Comparison of ENCODE assay signal across 23 mouse cellular contexts in genomic region chr11:114929581-114929980, GRCm38 (mm10). TPM values are rescaled to one million over a fixed set of nuclear protein-coding genes. Genes with fewer than 3 reads are reported as not detected.
A peak's percentile ranks its signal among the peaks of the same experiment; 100 is the strongest.
DNase-seq lines count a peak whose midpoint lies in the region; ATAC-seq and TF ChIP-seq lines count a peak whose summit lies in the region.
"Had no signal": no experiment of that assay in that cellular context is flagged by ENCODE, and none has a peak within 500 bp of the region (broad histone marks: within the 10 kb centered on the region; RNA-seq: fewer than 3 reads in every experiment).

No protein-coding gene starts in this region.

- H3K79me2 ChIP-seq in heart, adult 2 months (replicated peaks; ENCODE audit: control insufficient read depth, insufficient read depth, low read length): no peaks in the 10 kb centered on the region

- no peak for TF ChIP-seq POLR2A in heart, adult 2 months (IDR thresholded peaks at IDR 0.05; ENCODE audit: insufficient read depth, low read depth, low read length)

- no peak for ATAC-seq in heart, embryonic 11.5 days (replicated peaks; ENCODE audit: insufficient number of reproducible peaks, low FRiP score, low TSS enrichment)
- ATAC-seq in megakaryocyte, adult 5-6 weeks (ENCODE audit: poor library complexity, severe bottlenecking): no peak
- ATAC-seq: liver, postnatal 0 days; midbrain, embryonic 13.5 days had no signal

- intact Hi-C loops in heart, adult 2 months (cut with DNase I): no loop called here

- DNase-seq in heart, adult 2 months: no peak
- peak; percentile 2 for DNase-seq in fibroblast of lung, adult 2 months (ENCODE audit: low read depth)
- DNase-seq in lung, adult 18-20 months: no peak
- no peak for DNase-seq in adrenal gland, postnatal 14 days
- DNase-seq: adrenal gland, postnatal 25 days; cerebellum, adult 9-10 months; liver, postnatal 0 days; retina, postnatal 1 day; right cerebral cortex, postnatal 4 days; thymus, postnatal 4 days had no signal

- H3K36me3 ChIP-seq in heart, embryonic 11.5 days (ENCODE audit: control insufficient read depth, insufficient read depth, low read length): no peaks in the 10 kb centered on the region
- no peaks in the 10 kb centered on the region for H3K36me3 ChIP-seq in heart, adult 2 months (ENCODE audit: control insufficient read depth, insufficient read depth, low read length)
- peaks cover 26% of the 10 kb centered on the region for H3K36me3 ChIP-seq in megakaryocyte, embryonic 14.5 days (replicated peaks; ENCODE audit: low read length)
- H3K36me3 ChIP-seq: embryonic facial prominence, embryonic 15.5 days; forebrain, embryonic 12.5 days; hindbrain, embryonic 13.5 days; kidney, embryonic 15.5 days; limb, embryonic 15.5 days; midbrain, embryonic 13.5 days had no signal

- H3K27me3 ChIP-seq in heart, embryonic 11.5 days (ENCODE audit: control insufficient read depth, insufficient read depth, low read length): no peaks in the 10 kb centered on the region
- no peaks in the 10 kb centered on the region for H3K27me3 ChIP-seq in heart, adult 2 months (ENCODE audit: control insufficient read depth, insufficient read depth, low read length)
- H3K27me3 ChIP-seq in megakaryocyte, embryonic 14.5 days (replicated peaks): peaks cover 7% of the 10 kb centered on the region
- H3K27me3 ChIP-seq: embryonic facial prominence, embryonic 15.5 days; forebrain, embryonic 12.5 days; hindbrain, embryonic 13.5 days; kidney, embryonic 15.5 days; limb, embryonic 15.5 days; midbrain, embryonic 13.5 days had no signal

- H3K27ac ChIP-seq in heart, embryonic 11.5 days (ENCODE audit: low read depth, low read length): peak overlapping the region; percentile 68
- no peak overlapping the region for H3K27ac ChIP-seq in heart, adult 2 months
- H3K27ac ChIP-seq: embryonic facial prominence, embryonic 15.5 days; forebrain, embryonic 12.5 days; hindbrain, embryonic 13.5 days; kidney, embryonic 15.5 days; limb, embryonic 15.5 days; midbrain, embryonic 13.5 days had no signal

- peaks cover 12% of the 10 kb centered on the region for H3K4me1 ChIP-seq in heart, embryonic 11.5 days (ENCODE audit: control insufficient read depth, insufficient read depth, low read length)
- peaks cover 2% of the 10 kb centered on the region for H3K4me1 ChIP-seq in heart, adult 2 months (ENCODE audit: control insufficient read depth, insufficient read depth, low read length)
- H3K4me1 ChIP-seq in megakaryocyte, embryonic 14.5 days: peaks cover 94% of the 10 kb centered on the region
- H3K4me1 ChIP-seq: embryonic facial prominence, embryonic 15.5 days; forebrain, embryonic 12.5 days; hindbrain, embryonic 13.5 days; kidney, embryonic 15.5 days; limb, embryonic 15.5 days; midbrain, embryonic 13.5 days had no signal

- no peak for TF ChIP-seq EP300 in heart, adult 2 months (IDR thresholded peaks at IDR 0.05; ENCODE audit: insufficient read depth, low read depth, low read length)

- TF ChIP-seq CTCF in heart, adult 2 months (IDR thresholded peaks at IDR 0.05): no peak

- no peak overlapping the region for H3K9ac ChIP-seq in heart, embryonic 11.5 days (ENCODE audit: low read depth, low read length)
- H3K9ac ChIP-seq in heart, adult 2 months (ENCODE audit: low read depth, low read length): no peak overlapping the region
- H3K9ac ChIP-seq: embryonic facial prominence, embryonic 15.5 days; forebrain, embryonic 12.5 days; hindbrain, embryonic 13.5 days; kidney, embryonic 15.5 days; limb, embryonic 15.5 days; liver, postnatal 0 days; midbrain, embryonic 13.5 days had no signal

- H3K9me3 ChIP-seq in heart, embryonic 11.5 days (replicated peaks; ENCODE audit: control insufficient read depth, low read length): no peaks in the 10 kb centered on the region
- H3K9me3 ChIP-seq in megakaryocyte, embryonic 14.5 days: no peaks in the 10 kb centered on the region
- H3K9me3 ChIP-seq: embryonic facial prominence, embryonic 15.5 days; forebrain, embryonic 12.5 days; hindbrain, embryonic 13.5 days; kidney, embryonic 15.5 days; limb, embryonic 15.5 days; midbrain, embryonic 13.5 days had no signal

- WGBS in heart, embryonic 11.5 days (ENCODE audit: insufficient replicate concordance): 70% methylated on average over 2 of the region's 2 CpGs
- 61% methylated on average over 2 of the region's 2 CpGs for WGBS in heart, adult 2 months

- H3K4me3 ChIP-seq in heart, embryonic 11.5 days (ENCODE audit: low read depth, low read length): no peak overlapping the region
- no peak overlapping the region for H3K4me3 ChIP-seq in heart, adult 2 months
- peak overlapping the region; percentile 73 for H3K4me3 ChIP-seq in megakaryocyte, embryonic 14.5 days (replicated peaks)
- H3K4me3 ChIP-seq: embryonic facial prominence, embryonic 15.5 days; forebrain, embryonic 12.5 days; hindbrain, embryonic 13.5 days; kidney, embryonic 15.5 days; limb, embryonic 15.5 days; midbrain, embryonic 13.5 days had no signal

- H3K4me2 ChIP-seq in heart, embryonic 11.5 days: no peak overlapping the region
- H3K4me2 ChIP-seq: embryonic facial prominence, embryonic 15.5 days; forebrain, embryonic 12.5 days; hindbrain, embryonic 13.5 days; kidney, embryonic 15.5 days; limb, embryonic 15.5 days; midbrain, embryonic 13.5 days had no signal

RNA-seq across cellular contexts. Expression of gene Cd300lb, which starts 4.6 kb away (rescaled TPM):
- polyA plus RNA-seq in heart, embryonic 11.5 days (2014; fragmentation: Nextera tagmentation; extraction: Ambion mirVana): 1.7 and 2.4 TPM in 2 replicates
- total RNA-seq in heart, adult 2 months (2021): under 1 TPM; 0.70 to 0.75 TPM
- polyA plus RNA-seq in heart, adult 2 months (2012; rRNA removed): 0.61 and 0.70 TPM in 2 replicates
- polyA plus RNA-seq in megakaryocyte, embryonic 14.5 days (2012; ENCODE audit: insufficient read depth, low replicate concordance): 1.3 TPM in 1 of 2 replicates, not detected in the other
- 107 TPM in 2 replicates for total RNA-seq in megakaryocyte, adult 5-6 weeks (2015)
- total RNA-seq in megakaryocyte, adult 5-6 weeks (2017): 82.9 and 97.3 TPM in 2 replicates
- 0.70 and 1.7 TPM in 2 replicates for total RNA-seq in adrenal gland, postnatal 14 days (2021)
- total RNA-seq: left cerebral cortex, postnatal 10 days had no signal
- polyA plus RNA-seq: forebrain, embryonic 12.5 days; hindbrain, embryonic 13.5 days had no signal

RNA-seq across cellular contexts. Expression of gene Cd300c, which starts 39.4 kb away (rescaled TPM):
- not detected in 2 replicates for polyA plus RNA-seq in heart, embryonic 11.5 days (2014; fragmentation: Nextera tagmentation; extraction: Ambion mirVana)
- total RNA-seq in heart, adult 2 months (2021): not detected
- polyA plus RNA-seq in heart, adult 2 months (2012; rRNA removed): not detected in 2 replicates
- polyA plus RNA-seq in megakaryocyte, embryonic 14.5 days (2012; ENCODE audit: insufficient read depth, low replicate concordance): not detected in 2 replicates
- total RNA-seq in megakaryocyte, adult 5-6 weeks (2015): 8.6 and 13.3 TPM in 2 replicates
- total RNA-seq in megakaryocyte, adult 5-6 weeks (2017): 1.3 and 3.1 TPM in 2 replicates
- 0.83 TPM in 1 of 2 replicates, not detected in the other for total RNA-seq in adrenal gland, postnatal 14 days (2021)
- total RNA-seq: adrenal gland, postnatal 25 days; gastrocnemius, postnatal 4 days; layer of hippocampus, postnatal 14 days; left cerebral cortex, postnatal 10 days had no signal
- polyA plus RNA-seq: embryonic facial prominence, embryonic 15.5 days; forebrain, embryonic 12.5 days; hindbrain, embryonic 13.5 days; intestine, embryonic 14.5 days; kidney, embryonic 15.5 days; limb, embryonic 15.5 days; midbrain, embryonic 13.5 days had no signal

RNA-seq across cellular contexts. Expression of gene Cd300a, which starts 39.7 kb away (rescaled TPM):
- 0.84 and 1.4 TPM in 2 replicates for polyA plus RNA-seq in heart, embryonic 11.5 days (2014; fragmentation: Nextera tagmentation; extraction: Ambion mirVana)
- total RNA-seq in heart, adult 2 months (2021): under 1 TPM; 0.77 to 0.89 TPM
- polyA plus RNA-seq in heart, adult 2 months (2012; rRNA removed): 1.1 TPM in 2 replicates
- polyA plus RNA-seq in megakaryocyte, embryonic 14.5 days (2012; ENCODE audit: insufficient read depth, low replicate concordance): 3.4 and 3.6 TPM in 2 replicates
- 38.1 and 38.5 TPM in 2 replicates for total RNA-seq in megakaryocyte, adult 5-6 weeks (2015)
- 71.1 and 83.8 TPM in 2 replicates for total RNA-seq in megakaryocyte, adult 5-6 weeks (2017)
- total RNA-seq in adrenal gland, postnatal 14 days (2021): 1.1 and 2.2 TPM in 2 replicates

Comparison
In these comparisons a context has a peak if more than half of its experiments do, and no peak if none do; other contexts are left out.
1. RNA of gene Cd300lb, which starts 4.6 kb away (total RNA-seq): 82.9 to 107 TPM in megakaryocyte, adult 5-6 weeks; 0.70 to 0.75 TPM in heart, adult 2 months and 0.70 to 1.7 TPM in adrenal gland, postnatal 14 days; every median in the first group is over 10 times any median in the second.
2. RNA of gene Cd300a, which starts 39.7 kb away (total RNA-seq): 38.1 to 83.8 TPM in megakaryocyte, adult 5-6 weeks; 1.1 to 2.2 TPM in adrenal gland, postnatal 14 days and 0.77 to 0.89 TPM in heart, adult 2 months; every median in the first group is over 10 times any median in the second.